ENCODE assay signal across 22 mouse cellular contexts in the genomic region with DNA sequence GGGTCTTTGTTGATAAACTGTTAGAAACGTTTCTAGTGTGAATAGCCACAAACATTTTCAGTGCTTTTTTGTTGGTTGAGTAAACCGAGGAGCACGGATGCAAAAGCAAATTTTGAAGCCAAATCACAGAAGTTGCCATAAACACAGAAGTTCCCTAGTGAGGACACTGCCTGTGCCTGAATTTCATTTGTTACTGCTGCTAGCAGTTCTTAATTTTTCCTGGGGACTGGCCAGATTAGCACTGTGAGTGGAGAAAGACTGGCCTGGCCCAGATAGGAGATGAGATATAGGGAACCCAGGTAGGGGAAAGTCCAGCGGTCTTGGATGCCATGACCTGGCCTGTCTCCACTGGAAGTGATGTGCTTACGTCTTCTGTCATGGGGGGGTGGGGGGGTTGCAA. TPM values are rescaled to one million over a fixed set of nuclear protein-coding genes. Genes with fewer than 3 reads are reported as not detected.
"Had no signal": no experiment of that assay in that cellular context is flagged by ENCODE, and none has a peak within 500 bp of the region (broad histone marks: within the 10 kb centered on the region; RNA-seq: fewer than 3 reads in every experiment).

No protein-coding gene starts in this region.

- H3K27ac ChIP-seq: midbrain, embryonic 10.5 days; midbrain, embryonic 13.5 days; midbrain, embryonic 15.5 days; neural tube, embryonic 13.5 days; neural tube, embryonic 15.5 days had no signal

- H3K36me3 ChIP-seq: midbrain, embryonic 15.5 days; neural tube, embryonic 13.5 days had no signal

- H3K4me3 ChIP-seq: midbrain, embryonic 10.5 days; midbrain, embryonic 13.5 days; midbrain, embryonic 15.5 days; myocyte; neural tube, embryonic 13.5 days; neural tube, embryonic 15.5 days had no signal

- H3K27me3 ChIP-seq: midbrain, embryonic 13.5 days; midbrain, embryonic 15.5 days; neural tube, embryonic 13.5 days; neural tube, embryonic 15.5 days had no signal

- H3K9me3 ChIP-seq: midbrain, embryonic 10.5 days; midbrain, embryonic 13.5 days; midbrain, embryonic 15.5 days; neural tube, embryonic 13.5 days; neural tube, embryonic 15.5 days had no signal

- H3K9ac ChIP-seq: lung, embryonic 14.5 days; midbrain, embryonic 13.5 days; midbrain, embryonic 15.5 days; neural tube, embryonic 13.5 days; neural tube, embryonic 15.5 days had no signal

- H3K4me2 ChIP-seq: lung, embryonic 14.5 days; midbrain, embryonic 13.5 days; midbrain, embryonic 15.5 days; neural tube, embryonic 13.5 days; neural tube, embryonic 15.5 days had no signal

- DNase-seq: lung, adult 18-20 months; lung, embryonic 14.5 days; lung, postnatal 10 days; lung, postnatal 4 days; retina, postnatal 1 day; right cerebral cortex, adult 18-20 months; right cerebral cortex, postnatal 25 days; right cerebral cortex, postnatal 4 days; spleen, adult 18-20 months; thymus, adult 18-20 months; thymus, postnatal 14 days; thymus, postnatal 36 days had no signal

- ATAC-seq: midbrain, embryonic 13.5 days; midbrain, embryonic 15.5 days had no signal

- H3K4me1 ChIP-seq: midbrain, embryonic 10.5 days; midbrain, embryonic 13.5 days; midbrain, embryonic 15.5 days; neural tube, embryonic 13.5 days; neural tube, embryonic 15.5 days had no signal

RNA-seq across cellular contexts. Expression of gene Tbr1, which starts 7.8 kb away (rescaled TPM):
- polyA plus RNA-seq: small intestine, adult 2 months; stomach, embryonic 14.5 days; stomach, embryonic 16.5 days; urinary bladder, adult 2 months had no signal
